Mouse (Mus musculus): ENCODE data around the gene Adgre4.

The Adgre4 gene

DNA sequence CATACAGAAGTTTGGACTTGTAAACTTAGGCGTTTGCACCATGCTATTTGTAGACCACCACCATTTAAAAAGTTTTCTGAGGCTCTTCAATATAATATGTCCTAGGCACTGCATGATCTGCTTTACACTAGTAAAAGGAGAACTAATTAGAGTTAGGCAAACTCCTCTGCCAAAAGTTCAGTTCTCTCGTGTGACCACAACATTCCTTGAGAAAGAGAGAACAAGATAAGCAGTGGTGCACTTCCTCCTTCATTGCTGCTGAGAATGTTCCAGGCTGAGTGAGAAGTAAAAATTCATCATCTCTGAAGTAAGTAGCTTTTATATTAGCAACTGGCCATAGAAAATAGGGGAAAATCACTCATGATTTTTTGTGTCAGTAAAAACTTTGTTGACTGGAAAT, at the start of gene Adgre4:
Adgre4 (plus strand) TSS at position 199 of the 400 bp plus-strand sequence.
- no peak for DNase-seq

DNA sequence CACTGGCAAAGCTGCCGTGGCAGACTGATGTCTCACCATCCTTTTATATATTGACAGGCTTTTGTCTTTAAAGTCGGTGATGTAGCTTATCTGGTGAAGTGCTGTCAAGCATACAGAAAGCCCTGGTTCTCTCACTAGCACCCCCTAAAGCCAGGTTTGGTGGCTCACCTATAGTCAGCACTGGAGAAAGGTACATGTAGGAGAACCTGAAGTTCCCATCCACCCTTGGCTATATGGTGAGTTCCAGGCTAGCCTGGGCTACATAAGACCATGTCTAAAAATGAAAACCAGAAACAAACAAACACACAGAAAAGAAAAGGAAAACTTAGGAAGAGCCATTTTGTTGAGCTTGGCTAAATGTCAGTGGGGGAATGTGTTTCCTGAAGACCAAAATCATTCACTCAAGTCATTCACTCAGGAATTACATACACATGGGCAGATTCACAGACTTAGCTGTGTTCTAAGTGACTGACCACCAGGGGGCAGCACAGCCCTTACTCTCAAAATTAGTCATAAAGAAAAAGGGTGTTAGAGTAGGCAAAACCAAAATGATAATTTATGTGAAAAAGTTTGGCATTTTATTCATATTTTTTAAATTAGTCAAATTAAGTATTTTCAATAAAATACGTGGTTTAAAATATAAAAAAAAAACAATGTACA, 47.5 kb upstream of the Adgre4 start:
- peak; percentile 75 for DNase-seq

DNA sequence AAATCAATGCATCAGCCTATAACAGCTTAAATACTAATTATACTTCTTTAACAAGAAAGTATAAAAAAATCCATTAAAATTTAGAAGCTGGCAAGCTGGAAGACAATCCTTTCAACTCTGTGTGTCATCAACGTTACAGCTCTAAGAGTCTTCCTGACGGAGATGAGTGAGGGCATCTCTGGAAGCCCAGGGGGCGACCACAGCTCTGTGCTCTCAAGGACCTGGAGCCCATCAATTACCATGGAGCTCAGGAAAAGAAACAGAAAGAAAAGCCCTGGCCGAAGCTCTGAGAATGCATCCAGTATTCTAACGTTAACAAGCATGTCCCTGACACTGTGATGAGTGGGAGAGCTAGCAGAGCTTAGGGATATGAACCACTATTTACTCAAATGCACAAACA, 46.9 kb upstream of the Adgre4 start:
- no peak for DNase-seq

DNA sequence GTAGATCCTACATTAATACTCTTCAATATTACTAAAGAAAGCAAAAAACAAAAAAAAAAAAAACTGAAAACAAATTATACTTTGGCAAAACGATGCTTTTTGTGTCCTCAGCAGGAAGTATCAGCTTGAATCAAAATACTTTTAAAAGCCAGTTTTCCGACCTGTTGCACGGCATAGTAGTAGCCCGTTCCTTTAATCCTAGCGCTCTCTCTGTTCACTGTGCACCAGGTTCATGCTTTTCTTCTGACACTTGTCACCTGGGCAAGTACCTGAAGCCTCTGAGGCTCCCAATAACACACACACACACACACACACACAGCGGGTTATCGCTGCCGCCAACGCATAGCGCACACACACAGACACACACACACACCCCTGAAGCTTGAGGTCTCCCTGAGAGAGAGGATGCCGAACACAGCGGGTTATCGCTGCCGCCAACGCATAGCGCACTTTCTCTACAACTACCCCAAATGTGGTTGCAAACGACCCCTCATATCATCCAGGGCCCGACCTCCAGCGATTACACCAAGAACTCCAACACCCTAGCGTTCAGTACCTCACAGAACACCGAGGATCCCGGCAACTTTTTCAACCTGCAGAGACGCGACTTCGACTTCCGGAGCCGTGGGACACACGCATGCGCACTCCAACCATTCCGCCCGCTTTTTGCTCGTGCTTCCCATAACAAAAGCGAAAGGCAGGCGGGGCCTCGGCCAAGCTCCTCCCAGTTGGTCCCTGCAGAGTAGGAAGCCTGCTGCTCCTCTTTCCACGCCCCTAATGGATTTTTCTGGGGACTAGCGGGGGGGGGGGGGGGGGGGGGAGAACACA, 37.6 kb upstream of the Adgre4 start, which contains the start of gene Pot1b:
Pot1b (minus strand) TSS at position 645 of the 828 bp plus-strand sequence.
- DNase-seq = peak; percentile 98

DNA sequence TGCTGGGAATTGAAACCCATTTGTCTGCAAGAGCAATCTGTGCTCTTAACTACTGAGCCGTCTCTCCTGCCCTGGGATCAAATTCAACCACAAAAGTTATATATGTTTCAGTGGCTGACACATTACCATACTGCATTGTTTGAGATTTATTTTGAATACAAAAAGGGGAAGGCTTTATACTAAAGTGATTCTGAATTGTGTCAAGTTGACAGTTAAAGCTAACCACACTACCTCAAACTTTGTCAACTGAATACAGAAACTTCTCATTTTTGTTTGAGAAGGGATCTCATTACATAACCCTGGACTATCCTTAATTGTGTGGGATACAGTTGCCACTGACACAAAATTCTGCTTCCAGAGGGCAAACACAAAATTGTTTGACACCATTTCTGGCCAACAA, 28.5 kb upstream of the Adgre4 start:
- DNase-seq = no peak

DNA sequence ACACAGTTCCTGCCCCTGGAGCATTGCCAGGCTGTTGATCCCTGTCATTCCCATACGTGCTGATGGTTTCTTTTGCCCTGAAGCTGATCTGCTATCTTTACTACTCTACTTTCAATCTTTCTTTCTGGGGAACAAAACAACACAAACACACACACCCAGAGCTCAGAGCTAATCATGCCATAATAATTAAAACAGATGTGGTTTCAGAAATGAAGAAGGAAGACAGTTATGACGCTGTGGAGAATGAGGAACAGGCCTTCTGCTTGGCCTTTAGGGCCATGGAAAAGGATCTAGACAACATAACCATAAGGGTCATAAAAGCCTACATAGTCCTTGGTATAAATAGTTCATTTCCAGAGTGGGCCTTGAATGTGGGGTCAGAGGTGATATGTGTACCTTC, 27.5 kb upstream of the Adgre4 start:
- DNase-seq = no peak

DNA sequence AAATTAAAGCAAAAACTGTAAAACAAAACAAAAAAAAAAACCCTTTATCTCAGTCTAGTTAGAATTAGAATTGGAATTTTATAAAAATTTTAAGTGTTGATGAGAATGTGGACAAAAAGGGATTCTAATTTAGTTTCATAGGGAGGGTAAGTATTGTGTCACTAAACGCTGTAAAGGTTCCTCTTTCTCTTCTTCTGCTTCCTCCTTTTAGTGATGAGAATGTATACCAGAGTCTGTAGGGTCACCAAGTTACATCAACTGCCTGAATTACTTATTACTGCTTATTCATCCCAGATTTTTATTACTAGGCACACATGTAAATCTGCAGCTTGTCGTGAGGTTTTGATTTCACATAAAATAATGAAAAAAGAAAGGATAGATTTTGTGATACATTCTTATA, 23.6 kb upstream of the Adgre4 start:
- no peak for DNase-seq

DNA sequence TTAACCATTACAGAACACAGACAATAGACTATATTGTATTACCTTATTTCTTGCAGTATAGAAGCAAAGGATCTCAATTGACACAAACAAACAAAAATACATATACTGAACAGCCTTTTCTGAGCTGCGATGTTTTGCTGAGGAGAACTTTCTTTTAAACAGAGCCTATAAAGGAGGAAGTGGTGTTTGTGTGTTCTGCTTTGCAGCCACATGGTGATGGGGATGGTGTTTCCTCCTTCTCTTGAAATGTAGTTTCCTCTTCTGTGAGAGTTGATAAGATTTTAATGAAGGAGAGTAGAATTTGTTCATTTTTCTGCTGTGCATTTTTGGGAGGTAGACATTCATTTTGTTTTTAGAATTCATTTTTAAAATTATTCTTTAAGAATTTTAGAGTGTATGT, 13.1 kb upstream of the Adgre4 start:
- DNase-seq = no peak

DNA sequence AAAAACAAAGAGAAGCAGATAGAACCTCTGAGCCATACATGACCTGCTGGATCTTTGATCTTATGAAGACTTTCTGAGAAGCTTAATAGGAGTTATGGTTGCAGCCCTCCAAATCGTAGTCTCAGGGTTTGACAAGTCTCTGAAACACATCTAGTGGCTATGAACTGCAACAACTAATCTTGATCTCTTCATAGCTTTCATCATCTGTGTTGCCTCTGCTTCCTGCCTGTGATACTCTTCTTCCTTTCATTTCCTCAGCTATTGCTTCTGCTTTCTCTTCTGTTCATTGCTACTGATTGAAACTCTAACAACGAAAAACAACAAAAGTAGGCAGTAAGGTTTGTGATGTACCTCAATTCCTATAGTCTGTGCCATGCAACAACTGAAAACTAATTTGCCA, 1.4 kb downstream of the Adgre4 start:
- no peak for DNase-seq

DNA sequence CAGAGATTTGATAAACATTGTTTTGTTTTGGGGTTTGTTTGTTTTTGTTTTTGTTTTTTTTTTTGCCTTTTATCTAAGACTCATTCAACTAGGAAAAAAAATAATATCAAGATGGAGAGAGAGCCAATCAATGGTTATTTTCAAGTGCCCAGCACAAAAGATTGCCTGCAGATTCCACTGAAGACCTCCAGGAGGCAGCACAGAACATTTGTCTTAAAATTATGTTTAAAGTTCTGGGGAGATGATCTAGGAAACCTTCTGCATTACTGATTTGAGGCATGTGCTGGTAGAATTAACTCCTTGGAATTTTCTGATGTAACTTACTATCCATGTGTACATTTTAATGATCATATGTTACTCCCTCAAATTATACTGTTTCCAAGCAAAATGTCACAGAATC, 63.9 kb downstream of the Adgre4 start:
- peak; percentile 4 for DNase-seq

DNA sequence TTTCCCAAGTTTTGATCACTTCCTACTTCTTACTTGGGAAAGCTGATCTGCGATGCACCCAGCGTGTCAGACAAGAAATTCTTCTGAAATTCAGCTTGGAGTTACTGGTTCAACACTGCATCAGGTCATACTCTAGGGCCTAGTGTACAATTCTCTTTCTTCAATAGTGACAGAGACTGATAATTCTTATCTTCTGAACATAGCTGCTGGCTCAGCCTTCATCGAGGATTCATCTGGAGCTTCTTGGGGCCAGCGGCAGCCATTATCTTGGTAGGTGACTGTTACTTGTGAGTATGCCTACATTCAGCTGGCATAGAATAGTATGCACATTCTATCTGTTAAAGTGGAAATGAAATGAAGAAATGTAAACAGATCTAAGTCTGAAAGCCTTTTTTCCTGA, 67.1 kb downstream of the Adgre4 start:
- no peak for DNase-seq

DNA sequence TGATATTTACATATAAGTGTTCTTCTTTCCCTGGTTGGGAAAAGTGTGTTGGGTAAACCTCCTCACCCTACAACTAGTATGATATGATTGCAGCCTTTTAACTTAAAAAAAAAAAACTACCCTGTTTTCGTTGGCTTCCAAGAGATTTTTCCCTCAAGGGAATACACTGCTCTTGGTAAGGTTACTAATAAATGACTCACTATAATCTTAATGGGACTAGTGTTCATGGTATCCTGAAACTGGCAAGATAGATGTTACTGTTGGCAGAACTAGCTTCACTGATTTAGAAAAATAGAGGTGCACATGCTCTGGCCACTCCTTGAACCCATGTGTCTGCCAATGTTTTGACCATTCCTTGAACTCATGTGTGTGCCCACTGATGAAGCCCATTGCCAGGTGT, 71.8 kb downstream of the Adgre4 start:
- no peak for DNase-seq

DNA sequence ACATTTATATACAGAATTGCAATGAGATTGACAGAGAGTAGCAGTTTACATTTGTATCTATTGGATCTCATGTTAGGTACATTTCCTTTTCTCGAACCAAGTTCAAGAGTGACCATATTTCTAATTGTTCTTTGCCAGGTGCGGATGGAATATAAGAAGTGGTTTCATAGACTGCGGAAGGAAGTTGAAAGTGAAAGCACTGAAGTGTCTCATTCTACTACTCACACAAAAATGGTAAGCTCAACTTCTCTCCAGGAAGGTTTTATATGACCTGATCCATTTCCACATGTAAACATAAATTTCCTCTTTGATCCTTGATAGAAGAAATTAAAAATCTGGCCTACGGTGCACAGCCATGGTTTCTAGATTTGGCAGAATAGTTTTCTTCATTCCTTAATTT, 93.3 kb downstream of the Adgre4 start:
- no peak for DNase-seq

DNA sequence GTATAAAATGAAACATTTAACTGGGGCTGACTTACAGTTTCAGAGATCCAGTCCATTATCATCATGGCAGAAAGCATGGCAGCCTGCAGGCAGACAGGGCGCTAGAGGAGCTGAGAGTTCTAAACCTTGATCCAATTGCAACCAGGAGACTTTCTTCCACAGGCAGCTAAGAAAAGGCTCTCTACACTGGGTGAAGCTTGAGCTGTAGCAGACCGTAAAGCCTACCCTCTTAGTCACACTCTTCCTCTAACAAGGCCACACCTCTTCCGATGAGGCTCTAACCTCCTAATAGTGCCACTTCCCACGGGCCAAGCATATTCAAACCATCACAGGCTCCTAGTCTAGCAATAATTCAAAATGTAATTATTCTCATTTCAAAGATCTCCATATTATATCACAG, 127.4 kb downstream of the Adgre4 start:
- DNase-seq = no peak

DNA sequence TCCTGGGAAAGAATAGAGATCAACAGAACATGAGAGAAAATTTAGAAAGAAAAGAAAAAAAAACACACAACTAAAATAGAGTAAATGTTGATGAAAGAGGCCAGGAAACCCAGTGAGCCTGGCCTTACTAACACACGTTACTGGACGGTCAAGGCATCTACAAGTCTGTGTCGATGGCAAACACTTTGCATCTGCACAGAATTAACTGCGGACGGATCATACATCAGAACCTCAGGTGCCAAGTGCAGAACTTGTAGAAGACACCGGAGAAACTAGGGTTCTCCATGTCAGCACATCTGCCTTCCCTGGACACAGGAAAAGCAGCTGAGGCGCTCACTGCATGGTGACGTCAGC, 128.5 kb downstream of the Adgre4 start:
- DNase-seq = peak; percentile 12

DNA sequence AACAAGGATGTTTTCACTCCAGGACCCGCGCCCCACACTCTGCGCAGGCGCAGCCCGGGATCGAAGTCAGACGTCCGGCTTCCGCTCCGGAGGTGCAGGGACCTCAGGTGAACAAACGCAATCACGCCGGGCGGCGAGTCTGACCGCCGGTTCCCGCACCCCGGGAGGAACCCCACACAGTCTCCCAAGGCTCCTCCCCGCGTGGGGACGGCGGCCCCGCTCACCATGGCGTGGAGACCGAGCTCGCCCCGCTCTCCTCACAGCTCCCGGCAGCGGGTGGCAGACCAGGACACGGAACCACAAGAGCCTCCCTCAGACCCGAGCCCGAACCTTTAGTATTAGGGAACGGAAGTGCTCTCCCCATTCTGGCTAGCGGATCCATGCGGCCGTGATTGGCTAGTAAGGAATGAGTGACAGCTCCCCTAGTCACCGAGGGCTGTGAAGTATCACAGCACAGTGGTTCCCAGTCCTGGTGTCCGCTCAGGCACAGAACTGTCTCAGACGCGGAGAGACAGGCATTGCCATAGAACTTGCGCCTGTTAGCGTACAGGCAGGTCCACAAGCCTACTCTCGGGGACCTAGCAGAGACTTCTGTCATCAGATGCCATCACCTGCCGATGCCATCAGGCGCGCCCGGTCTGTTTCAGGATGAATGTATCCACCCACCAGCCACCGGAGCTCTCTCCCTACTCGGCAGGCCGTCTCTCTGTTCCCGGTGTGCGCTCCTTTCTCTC, 129.0 kb downstream of the Adgre4 start, which contains the start of gene Zfp119a:
Zfp119a (minus strand) TSS at position 295 of the 734 bp plus-strand sequence.
- DNase-seq = peak; percentile 86

DNA sequence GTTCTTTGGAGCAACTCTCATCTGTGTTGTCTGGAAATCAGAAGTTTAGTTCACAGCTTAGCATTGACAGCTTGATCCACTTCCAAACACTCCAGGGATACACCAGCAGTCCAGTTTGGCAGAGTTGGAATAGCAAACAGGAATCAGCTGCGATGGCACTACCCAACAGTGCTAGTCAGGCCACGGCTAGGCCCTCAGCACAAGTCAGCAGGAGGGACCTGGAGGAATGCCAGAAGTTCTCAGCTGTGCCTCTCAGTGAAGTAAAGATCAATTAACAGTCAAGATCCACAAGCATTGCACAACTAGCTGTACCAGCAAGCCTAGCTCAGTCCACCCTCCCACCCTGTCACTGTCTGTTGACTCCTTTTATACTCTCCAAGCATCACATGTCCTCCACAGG, 133.8 kb downstream of the Adgre4 start:
- DNase-seq = no peak

DNA sequence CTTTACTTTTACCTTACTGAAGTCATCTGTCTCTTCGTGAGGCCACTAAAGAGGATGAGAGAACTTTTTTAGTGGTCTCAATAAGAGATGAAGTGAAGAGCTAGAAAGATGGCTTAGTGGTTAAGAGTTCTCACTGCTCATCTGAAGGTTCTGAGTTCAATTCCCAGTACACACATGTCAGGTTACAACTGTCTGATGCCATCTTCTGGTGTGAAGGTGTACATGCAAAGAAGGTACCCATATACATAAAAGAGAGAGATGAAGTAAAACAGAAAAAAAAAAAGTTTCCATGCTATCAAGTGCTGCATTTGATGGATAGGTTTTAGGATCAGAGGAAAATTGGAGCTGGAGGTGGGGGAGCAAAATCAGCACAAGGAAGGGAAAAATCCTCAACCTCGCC, 135.1 kb downstream of the Adgre4 start:
- no peak for DNase-seq

DNA sequence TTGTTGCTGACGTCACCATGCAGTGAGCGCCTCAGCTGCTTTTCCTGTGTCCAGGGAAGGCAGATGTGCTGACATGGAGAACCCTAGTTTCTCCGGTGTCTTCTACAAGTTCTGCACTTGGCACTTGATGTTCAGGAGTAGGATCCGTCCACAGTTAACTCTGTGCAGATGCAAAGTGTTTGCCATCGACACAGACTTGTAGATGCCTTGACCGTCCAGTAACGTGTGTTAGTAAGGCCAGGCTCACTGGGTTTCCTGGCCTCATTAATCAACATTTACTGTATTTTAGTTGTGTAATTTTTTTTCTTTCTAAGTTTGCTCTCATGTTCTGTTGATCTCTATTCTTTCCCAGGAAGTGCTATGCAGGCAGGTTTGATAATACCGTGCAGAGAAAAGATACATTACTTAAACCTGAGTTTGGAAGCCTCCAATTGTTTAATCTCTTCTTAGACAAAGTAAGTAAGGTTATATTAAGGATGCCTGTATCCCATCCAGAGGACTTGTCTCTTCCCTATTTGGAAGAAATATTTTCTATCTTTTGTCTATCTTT, 142.7 kb downstream of the Adgre4 start:
- DNase-seq = peak; percentile 48

DNA sequence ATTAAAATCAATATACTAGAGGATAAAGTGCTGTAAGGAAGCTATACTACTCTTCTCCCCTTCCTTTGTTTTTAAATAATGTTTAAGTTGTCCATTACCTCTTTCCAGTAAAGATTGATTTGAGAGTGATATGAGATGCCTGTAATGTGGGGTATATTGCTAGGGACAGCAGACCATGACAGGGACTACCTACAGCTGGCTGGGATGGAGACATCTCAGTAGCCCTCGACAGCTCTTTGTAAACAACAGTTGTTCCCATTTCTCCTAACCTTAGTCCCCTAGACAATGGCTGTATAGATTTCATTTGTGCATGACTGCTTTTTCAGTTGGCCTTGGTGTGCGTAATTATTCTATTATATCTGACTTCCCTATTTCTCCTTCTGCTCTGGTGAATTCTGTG, 153.3 kb downstream of the Adgre4 start:
- no peak for DNase-seq

Data from kidney, postnatal 14 days (tissue).